Mouse (Mus musculus): ENCODE measurements around the gene Pcnx3. TPM values are rescaled to one million over a fixed set of nuclear protein-coding genes. Genes with fewer than 3 reads are reported as not detected.

Gene Pcnx3
- polyA plus RNA-seq (2014; fragmentation: Nextera tagmentation; extraction: Ambion mirVana) = 15.3 and 17.3 TPM in 2 replicates

DNA sequence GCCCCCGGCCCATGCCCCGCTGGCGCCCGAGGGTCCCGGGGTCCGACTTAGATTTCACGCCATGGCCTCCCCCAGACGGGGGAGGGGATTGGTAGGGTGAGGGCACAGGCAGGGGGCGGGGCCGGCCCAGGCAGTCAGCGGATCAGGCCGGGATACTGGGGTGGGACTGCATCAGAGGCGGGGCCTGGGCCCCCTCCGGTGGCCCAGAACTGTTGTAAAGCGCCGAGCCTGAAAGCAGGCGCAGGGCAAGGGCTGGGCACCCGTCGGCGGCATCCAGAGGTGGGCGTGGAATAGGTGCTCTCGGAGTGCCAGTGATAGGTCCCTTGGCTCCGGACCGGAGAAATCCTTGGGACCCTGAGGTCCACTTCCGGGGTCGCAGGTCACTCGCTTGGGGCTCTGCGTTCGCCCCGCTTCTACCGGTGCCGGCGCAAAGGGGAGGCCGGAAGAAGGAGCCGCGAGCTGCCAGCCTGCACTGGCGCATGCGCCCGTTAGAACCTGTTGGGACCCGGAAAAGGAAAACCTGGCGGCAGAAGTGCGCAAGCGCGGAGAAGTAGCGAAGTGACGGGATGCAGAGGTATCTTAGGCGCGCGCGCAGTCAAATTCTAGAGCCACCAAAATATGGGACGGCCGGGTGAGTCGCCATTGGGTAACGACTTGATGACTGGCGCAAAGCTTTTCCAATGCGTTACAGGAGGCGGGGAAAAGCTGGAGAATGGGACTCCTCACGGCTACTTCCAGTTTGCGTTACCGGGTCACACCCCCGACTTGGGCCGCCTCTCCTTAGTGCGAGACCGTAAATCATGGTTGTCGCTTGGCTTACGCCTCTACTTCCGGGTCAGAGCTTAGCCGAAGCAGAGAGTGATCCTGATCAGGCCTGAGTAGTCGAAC lies at the start of gene Pcnx3, which contains the start of gene Map3k11:
Pcnx3 (minus strand) TSS at position 709 of the 888 bp plus-strand sequence.
Map3k11 (plus strand) TSS at position 543 of the 888 bp plus-strand sequence.
- H3K27ac ChIP-seq (replicated peaks in 1 of 2; ENCODE audit: control insufficient read depth in 1 of 2, insufficient read depth in 1 of 2, low read depth in 2 of 2, low read length in 2 of 2) = peak within 1 kb of the TSS; percentile 87 to 95
- peaks cover 16 to 43% of the 10 kb centered on the region in 2 experiments for H3K4me1 ChIP-seq (ENCODE audit: control insufficient read depth in 2 of 2, insufficient read depth in 2 of 2, low read length in 2 of 2)
- under 1% methylated on average over 69 of the region's 69 CpGs for WGBS
- H3K9ac ChIP-seq (ENCODE audit: low read length) = peak within 1 kb of the TSS; percentile 85
- H3K9me3 ChIP-seq (ENCODE audit: control insufficient read depth, low read length) = no peaks in the 10 kb centered on the region
- peak within 1 kb of the TSS; percentile 100 for H3K4me2 ChIP-seq (ENCODE audit: low read length)
- H3K36me3 ChIP-seq (ENCODE audit: control insufficient read depth, insufficient read depth, low read length) = peaks cover 59% of the 10 kb centered on the region
- ATAC-seq (ENCODE audit: insufficient number of reproducible peaks, insufficient read depth, low FRiP score, low read depth) = peak; percentile 87
- no peaks in the 10 kb centered on the region for H3K27me3 ChIP-seq (ENCODE audit: control insufficient read depth, insufficient read depth, low read length)
- peak within 1 kb of the TSS; percentile 52 to 95 for H3K4me3 ChIP-seq (ENCODE audit: control insufficient read depth in 1 of 2, insufficient read depth in 1 of 2, low read depth in 1 of 2, low read length in 2 of 2)

DNA sequence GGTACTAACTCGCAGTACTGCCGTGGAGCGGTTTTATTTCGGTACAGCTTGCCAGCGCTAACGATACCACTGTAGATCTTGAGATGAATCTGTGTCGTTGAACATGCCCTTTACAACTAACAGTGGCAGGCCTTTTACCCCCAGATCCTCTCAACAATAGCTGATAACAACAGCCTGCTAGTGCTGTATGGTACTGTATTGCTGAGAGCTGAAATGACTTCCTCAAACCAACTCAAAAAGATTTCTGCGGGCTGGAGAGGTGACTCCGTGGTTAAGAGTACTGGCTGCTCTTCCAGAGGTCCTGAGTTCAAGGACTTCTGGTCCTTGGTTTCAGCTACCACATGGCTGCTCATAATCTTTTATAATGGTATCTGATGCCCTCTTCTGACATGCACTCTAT lies 45.6 kb upstream of the Pcnx3 start:
- Histone ChIP-seq H3K9me3 (ENCODE audit: control insufficient read depth, low read length) (no peaks in the 10 kb centered on the region), H3K4me3 (ENCODE audit: control insufficient read depth in 1 of 2, insufficient read depth in 1 of 2, low read depth in 1 of 2, low read length in 2 of 2) (no peak overlapping the region), H3K4me2 (ENCODE audit: low read length) (no peak overlapping the region), H3K4me1 (ENCODE audit: control insufficient read depth in 2 of 2, insufficient read depth in 2 of 2, low read length in 2 of 2) (peaks cover 6 to 16% of the 10 kb centered on the region in 2 experiments; a peak in 3 of 4 replicates), H3K9ac (ENCODE audit: low read length) (no peak overlapping the region), H3K36me3 (ENCODE audit: control insufficient read depth, insufficient read depth, low read length) (peaks cover 8% of the 10 kb centered on the region; the same call in 1 of the 2 replicates), H3K27ac (replicated peaks in 1 of 2; ENCODE audit: control insufficient read depth in 1 of 2, insufficient read depth in 1 of 2, low read depth in 2 of 2, low read length in 2 of 2) (no peak overlapping the region), H3K27me3 (ENCODE audit: control insufficient read depth, insufficient read depth, low read length) (0 out of 2 replicates have a peak, but pooled peaks cover 5% of the 10 kb centered on the region)
- no peak for ATAC-seq (ENCODE audit: insufficient number of reproducible peaks, insufficient read depth, low FRiP score, low read depth)
- WGBS = 76% methylated on average over 9 of the region's 9 CpGs

DNA sequence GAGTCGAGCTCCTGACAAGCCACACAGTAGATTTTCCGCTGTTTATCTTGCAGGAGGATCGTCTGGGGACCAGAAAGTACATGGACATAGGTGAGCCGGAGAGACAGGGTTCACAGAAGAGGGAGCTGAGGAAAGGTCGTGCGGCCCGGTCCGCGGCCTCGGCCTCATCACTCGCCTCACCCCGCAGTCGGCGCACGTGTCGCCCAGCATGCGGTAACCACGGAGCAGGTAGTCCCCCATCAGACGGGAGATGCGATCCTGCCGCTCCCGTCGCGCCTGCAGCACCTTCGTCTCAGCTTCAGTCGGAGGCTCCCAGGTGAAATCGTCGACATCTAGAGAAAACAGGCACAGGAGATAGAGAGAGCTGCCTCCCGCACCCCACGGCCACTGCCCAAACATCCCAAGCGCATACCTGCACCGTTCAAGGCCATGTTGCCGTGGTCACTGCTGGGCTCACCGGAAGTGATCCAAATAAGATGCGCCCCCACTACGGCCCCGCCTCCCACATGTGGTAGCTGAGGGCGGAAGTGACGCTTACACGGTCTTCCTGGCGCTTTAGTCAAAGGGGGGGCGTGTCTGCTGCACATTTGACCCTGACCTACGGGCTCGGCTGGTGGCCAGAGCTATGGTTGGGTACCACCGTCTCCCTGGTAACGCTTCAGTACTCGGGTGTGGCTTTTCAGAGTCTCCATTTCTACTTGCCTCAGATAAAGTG lies 42.7 kb upstream of the Pcnx3 start:
- Histone ChIP-seq H3K9ac (ENCODE audit: low read length) (peak overlapping the region; percentile 81), H3K36me3 (ENCODE audit: control insufficient read depth, insufficient read depth, low read length) (peaks cover 12% of the 10 kb centered on the region; the same call in 1 of the 2 replicates)
- peak; percentile 69 for ATAC-seq (ENCODE audit: insufficient number of reproducible peaks, insufficient read depth, low FRiP score, low read depth)

DNA sequence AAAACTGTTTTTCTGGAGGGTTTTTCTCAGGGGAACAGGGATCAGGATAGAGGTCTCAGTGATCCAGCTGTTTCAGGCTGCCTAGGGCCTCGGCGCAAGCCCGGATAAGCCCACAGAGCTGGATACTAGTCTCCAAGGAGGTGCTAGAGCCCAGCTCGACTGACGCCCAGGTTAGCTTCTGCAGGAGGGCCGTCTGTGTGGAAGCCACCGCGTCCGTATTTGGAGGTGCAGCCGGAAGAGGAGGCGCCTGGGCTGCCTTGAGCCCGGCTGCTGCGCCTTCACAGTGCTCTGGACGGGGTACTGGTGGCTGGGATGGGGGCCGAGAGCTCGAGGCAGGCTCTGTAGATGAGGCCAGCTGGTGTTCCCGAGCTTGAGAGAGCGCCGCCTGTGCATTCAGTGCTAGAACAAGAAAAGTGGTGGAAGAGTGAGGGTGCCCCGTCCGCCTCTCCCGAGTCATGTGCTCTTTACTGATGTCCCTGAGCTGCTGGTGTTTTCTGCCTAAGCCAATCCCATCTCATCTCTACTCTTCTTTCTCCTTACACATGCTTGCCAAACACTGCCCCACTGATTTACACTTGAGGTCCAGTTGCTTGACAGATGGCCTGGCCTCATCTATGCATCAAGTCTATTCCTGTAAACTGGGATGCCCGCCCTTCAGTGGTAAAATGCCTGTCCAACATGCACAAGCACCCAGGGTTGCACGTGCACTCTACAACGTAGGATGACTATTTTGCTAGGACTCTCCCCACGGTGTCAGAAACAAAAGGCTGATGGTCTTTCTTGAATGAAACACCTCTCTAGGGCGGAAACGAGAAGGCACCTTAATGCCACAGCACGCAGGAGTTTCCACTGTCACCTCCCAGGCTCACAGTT lies 41.8 kb upstream of the Pcnx3 start:
- 69% methylated on average over 29 of the region's 29 CpGs for WGBS
- no peak for ATAC-seq (ENCODE audit: insufficient number of reproducible peaks, insufficient read depth, low FRiP score, low read depth)
- peak overlapping the region; percentile 81 for H3K9ac ChIP-seq (ENCODE audit: low read length)
- H3K27ac ChIP-seq (replicated peaks in 1 of 2; ENCODE audit: control insufficient read depth in 1 of 2, insufficient read depth in 1 of 2, low read depth in 2 of 2, low read length in 2 of 2) = no peak overlapping the region
- H3K4me1 ChIP-seq (ENCODE audit: control insufficient read depth in 2 of 2, insufficient read depth in 2 of 2, low read length in 2 of 2) = peaks cover 22 to 40% of the 10 kb centered on the region in 2 experiments
- H3K36me3 ChIP-seq (ENCODE audit: control insufficient read depth, insufficient read depth, low read length) = peaks cover 12% of the 10 kb centered on the region; the same call in 1 of the 2 replicates
- no peaks in the 10 kb centered on the region for H3K9me3 ChIP-seq (ENCODE audit: control insufficient read depth, low read length)
- peak overlapping the region; percentile 68 to 77 for H3K4me3 ChIP-seq (ENCODE audit: control insufficient read depth in 1 of 2, insufficient read depth in 1 of 2, low read depth in 1 of 2, low read length in 2 of 2)
- peak overlapping the region; percentile 93 for H3K4me2 ChIP-seq (ENCODE audit: low read length)
- H3K27me3 ChIP-seq (ENCODE audit: control insufficient read depth, insufficient read depth, low read length) = no peaks in the 10 kb centered on the region

More for the DNA sequence above, 42.7 kb upstream of the Pcnx3 start:
- peaks cover 22 to 39% of the 10 kb centered on the region in 2 experiments for H3K4me1 ChIP-seq (ENCODE audit: control insufficient read depth in 2 of 2, insufficient read depth in 2 of 2, low read length in 2 of 2)
- H3K27me3 ChIP-seq (ENCODE audit: control insufficient read depth, insufficient read depth, low read length) = no peaks in the 10 kb centered on the region
- under 1% methylated on average over 47 of the region's 47 CpGs for WGBS
- H3K4me2 ChIP-seq (ENCODE audit: low read length) = peak overlapping the region; percentile 93
- H3K27ac ChIP-seq (replicated peaks in 1 of 2; ENCODE audit: control insufficient read depth in 1 of 2, insufficient read depth in 1 of 2, low read depth in 2 of 2, low read length in 2 of 2) = no peak overlapping the region; a peak in 1 of 4 replicates
- no peaks in the 10 kb centered on the region for H3K9me3 ChIP-seq (ENCODE audit: control insufficient read depth, low read length)
- peak overlapping the region; percentile 68 to 77 for H3K4me3 ChIP-seq (ENCODE audit: control insufficient read depth in 1 of 2, insufficient read depth in 1 of 2, low read depth in 1 of 2, low read length in 2 of 2)

DNA sequence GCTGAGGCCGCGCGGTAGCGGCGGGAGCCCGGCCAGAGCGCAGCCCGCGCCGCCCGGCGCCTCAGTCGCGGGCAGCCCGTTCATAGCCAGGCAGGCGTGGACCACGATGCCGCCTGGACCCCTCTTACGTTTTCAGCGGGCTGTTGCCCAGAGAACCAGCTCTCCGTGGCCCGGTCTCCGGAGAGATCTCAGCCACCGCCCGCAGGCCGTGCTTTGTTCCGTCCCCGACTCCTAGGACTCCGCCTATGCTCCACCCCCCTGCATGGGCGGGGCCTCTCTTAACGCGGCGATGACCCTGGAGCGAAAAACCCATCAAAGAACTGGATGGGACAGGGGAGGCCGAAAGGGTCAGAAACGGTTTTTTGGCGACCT lies 40.7 kb upstream of the Pcnx3 start, which contains the start of gene Fam89b:
Fam89b (minus strand) TSS at position 210 of the 372 bp plus-strand sequence.
- peak within 1 kb of the TSS; percentile 95 to 96 for H3K4me3 ChIP-seq (ENCODE audit: control insufficient read depth in 1 of 2, insufficient read depth in 1 of 2, low read depth in 1 of 2, low read length in 2 of 2)
- no peaks in the 10 kb centered on the region for H3K27me3 ChIP-seq (ENCODE audit: control insufficient read depth, insufficient read depth, low read length)
- peak; percentile 62 for ATAC-seq (ENCODE audit: insufficient number of reproducible peaks, insufficient read depth, low FRiP score, low read depth)
- H3K9ac ChIP-seq (ENCODE audit: low read length) = peak within 1 kb of the TSS; percentile 99
- peaks cover 13% of the 10 kb centered on the region for H3K36me3 ChIP-seq (ENCODE audit: control insufficient read depth, insufficient read depth, low read length)
- peak within 1 kb of the TSS; percentile 87 for H3K4me2 ChIP-seq (ENCODE audit: low read length)
- peak within 1 kb of the TSS; percentile 83 to 98 for H3K27ac ChIP-seq (replicated peaks in 1 of 2; ENCODE audit: control insufficient read depth in 1 of 2, insufficient read depth in 1 of 2, low read depth in 2 of 2, low read length in 2 of 2)
- 1% methylated on average over 37 of the region's 37 CpGs for WGBS
- peaks cover 23 to 42% of the 10 kb centered on the region in 2 experiments for H3K4me1 ChIP-seq (ENCODE audit: control insufficient read depth in 2 of 2, insufficient read depth in 2 of 2, low read length in 2 of 2)
- H3K9me3 ChIP-seq (ENCODE audit: control insufficient read depth, low read length) = no peaks in the 10 kb centered on the region

DNA sequence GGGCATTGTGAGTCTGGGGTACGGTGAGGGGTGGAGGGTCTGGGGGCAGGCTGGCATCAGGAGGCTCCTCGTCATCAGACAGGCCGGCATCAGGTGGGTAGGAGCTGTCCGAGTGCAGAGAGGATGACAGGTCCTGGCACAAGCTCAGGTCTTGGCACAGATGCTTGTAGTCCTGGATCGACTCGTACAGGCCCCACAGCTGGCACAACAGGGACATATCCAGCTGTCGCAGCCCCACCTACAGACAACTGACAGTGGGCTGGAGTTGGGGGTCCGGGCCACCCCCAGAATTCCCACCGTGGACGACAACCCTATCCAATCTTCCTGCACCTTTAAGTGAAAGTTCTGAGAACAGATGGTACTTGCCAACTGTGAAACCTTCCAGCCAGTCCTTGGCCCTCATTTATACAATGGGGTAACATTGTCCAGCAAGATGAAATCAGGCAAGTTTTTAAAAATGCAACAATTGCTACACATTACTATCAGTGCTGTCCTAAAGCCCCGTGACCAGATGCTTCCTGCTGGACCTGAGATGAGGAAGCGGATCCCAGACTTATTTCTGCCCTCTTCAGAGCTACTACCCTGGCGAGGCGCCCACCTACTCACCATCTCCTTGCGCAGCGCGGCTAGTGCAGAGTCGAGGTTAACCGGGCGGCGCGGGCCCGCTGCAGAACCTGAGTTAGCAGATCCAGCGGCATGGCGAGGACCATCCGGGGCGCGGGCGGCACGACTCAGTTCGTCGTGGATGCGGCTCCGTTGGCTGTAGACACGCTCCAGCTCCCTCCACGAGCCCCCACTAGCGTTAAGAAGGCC lies 40.1 kb upstream of the Pcnx3 start:
- Histone ChIP-seq H3K27ac (replicated peaks in 1 of 2; ENCODE audit: control insufficient read depth in 1 of 2, insufficient read depth in 1 of 2, low read depth in 2 of 2, low read length in 2 of 2) (peak overlapping the region; percentile 83 to 98), H3K4me2 (ENCODE audit: low read length) (peak overlapping the region; percentile 87), H3K27me3 (ENCODE audit: control insufficient read depth, insufficient read depth, low read length) (no peaks in the 10 kb centered on the region), H3K4me1 (ENCODE audit: control insufficient read depth in 2 of 2, insufficient read depth in 2 of 2, low read length in 2 of 2) (peaks cover 29 to 48% of the 10 kb centered on the region in 2 experiments), H3K4me3 (ENCODE audit: control insufficient read depth in 1 of 2, insufficient read depth in 1 of 2, low read depth in 1 of 2, low read length in 2 of 2) (peak overlapping the region; percentile 95 to 96), H3K36me3 (ENCODE audit: control insufficient read depth, insufficient read depth, low read length) (peaks cover 19% of the 10 kb centered on the region), H3K9me3 (ENCODE audit: control insufficient read depth, low read length) (no peaks in the 10 kb centered on the region), H3K9ac (ENCODE audit: low read length) (peak overlapping the region; percentile 99)
- ATAC-seq (ENCODE audit: insufficient number of reproducible peaks, insufficient read depth, low FRiP score, low read depth) = no peak
- WGBS = 9% methylated on average over 37 of the region's 37 CpGs
